Mouse (Mus musculus): Measurements from ENCODE around the gene Mrpl24.

GRCm38 (mm10) chr3:87947811-87948199, 28.5 kb downstream of the Mrpl24 start:
- no peak for TF ChIP-seq GATA1 (IDR thresholded peaks at IDR 0.05; ENCODE audit: low read length)
- TF ChIP-seq TAL1 (IDR thresholded peaks at IDR 0.05; ENCODE audit: low read length), result no peak
